Mouse (Mus musculus) cerebellum, postnatal 25 days (tissue): Measurements from ENCODE around the gene Nhlh1.
A peak's percentile ranks its signal among the peaks of the same experiment; 100 is the strongest.

Experiments
- DNase-seq, 2 experiments: peaks; one replicate each; pipeline ENCODE4 v3.0.0; 2021; ENCODE audit warnings: mixed read lengths in 2 of 2

Nhlh1 gene

DNA sequence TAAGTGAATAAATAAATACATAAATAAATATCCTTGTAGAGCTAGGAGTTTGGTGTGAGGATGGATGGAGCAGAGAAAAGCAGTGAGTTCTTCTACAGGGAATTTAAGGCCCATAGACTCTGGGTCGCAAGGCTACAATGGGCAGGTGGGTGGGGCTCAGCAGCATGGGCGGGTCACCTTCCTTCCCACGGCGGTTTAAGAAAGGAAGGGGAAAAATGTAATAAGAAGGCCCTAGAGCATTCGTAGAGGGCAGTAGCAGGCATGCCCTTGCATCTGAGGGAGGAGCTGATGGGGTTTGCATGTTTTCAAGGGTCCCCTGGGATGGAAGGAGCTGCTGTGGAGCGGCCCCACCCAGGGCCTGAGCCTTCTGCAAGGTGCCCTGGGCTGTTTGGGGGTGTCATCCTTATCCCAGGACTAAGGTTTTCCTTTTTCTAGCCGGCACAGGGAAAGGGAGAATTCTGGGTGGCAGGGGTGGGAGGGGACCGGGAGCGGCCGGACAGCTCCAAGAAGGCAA lies 4.5 kb downstream of the Nhlh1 start:
- DNase-seq, result no peak

DNA sequence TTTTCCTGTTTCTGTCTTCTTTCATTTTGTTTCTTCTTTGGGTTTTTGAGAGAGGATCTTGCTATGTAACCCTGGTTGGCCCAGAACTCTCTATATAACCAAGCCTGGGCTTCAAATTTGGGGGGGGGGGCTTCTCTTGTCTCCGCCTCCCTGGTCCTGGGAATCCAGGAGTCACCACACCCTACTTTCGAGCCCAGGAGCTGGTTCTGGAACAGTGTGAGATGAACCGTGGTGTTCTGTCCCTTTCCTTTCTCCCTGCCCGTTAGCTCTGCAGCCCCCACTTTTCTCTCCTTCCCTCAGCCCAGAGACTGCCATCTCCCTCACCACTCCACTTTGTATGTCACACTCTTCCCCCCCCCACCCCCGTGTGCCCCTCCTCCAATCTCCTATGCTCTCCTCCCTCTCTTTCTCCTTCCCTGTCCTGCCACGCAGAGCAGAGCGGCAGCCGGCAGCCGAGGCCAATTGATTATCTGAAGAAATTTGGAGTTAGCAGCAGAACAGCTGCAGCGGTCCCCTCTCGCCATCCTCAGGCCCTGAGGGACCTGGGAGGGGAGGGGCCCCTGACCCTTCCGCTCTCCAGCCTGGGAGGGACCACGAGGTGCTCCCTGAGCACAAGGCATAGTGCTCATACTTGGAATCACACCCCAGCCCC lies 8.1 kb downstream of the Nhlh1 start:
- no peak for DNase-seq

DNA sequence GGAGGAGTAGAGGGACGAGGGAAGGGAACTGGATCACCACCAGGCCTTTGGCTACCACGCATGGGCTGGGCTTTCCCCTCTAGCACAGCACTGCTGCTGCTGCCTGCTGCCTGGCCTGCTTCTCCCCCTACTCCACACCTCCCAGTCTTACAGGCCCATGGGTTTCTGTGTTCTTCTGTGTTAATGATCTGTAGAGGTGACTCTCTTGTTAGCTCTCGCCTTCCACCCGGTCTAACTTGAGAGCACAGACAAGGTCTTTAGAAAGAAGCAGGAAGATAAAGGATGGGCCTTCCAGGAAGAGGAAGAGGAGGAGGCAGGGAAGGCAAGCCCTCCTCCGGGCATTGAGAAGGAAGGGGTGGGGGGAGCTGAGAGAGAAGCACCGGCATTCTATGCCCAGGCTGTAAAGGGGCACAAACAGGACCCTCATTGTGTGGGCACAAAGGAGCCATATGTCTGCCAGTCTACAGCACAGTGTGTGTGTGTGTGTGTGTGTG lies 9.1 kb downstream of the Nhlh1 start:
- no peak for DNase-seq

DNA sequence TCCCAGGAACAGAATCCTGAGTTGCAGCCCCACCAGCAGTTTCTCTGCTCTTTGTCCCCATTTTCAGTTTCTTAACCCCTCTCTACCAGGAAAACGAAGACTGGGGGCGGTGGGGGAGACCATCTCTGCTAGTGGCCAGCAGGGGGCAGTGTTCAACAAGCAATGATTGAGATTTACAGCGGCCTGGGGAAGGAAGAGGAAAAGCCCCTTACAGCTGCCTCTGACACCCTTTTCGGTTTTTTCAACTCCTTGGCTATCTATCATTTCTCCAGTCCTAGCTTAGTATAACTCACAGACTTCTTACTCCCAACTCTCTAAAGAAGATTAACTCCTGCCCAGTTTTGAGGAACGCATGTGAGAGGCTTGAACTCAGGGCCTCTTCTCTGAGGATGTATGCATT lies 10.4 kb downstream of the Nhlh1 start:
- peak; percentile 74 to 82 for DNase-seq

DNA sequence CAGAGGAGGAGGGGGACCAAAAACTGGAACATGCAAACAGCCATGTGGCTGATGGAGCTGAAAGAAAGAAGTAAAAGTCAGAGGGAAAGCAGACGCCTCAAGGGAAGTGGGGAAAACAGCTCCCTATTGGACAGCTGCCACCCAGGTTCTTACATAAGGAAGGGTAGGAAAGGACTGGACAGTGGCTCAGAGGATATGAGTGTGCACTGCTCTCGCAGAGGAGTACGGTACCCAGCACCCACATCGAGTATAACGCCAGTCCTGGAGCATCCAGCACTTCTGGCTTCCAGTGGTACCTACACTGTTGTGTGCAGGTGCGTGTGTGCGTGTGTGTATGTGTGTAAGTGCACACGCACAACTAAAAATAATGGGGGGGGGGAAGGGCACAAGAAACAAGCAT lies 11.0 kb downstream of the Nhlh1 start:
- DNase-seq, result no peak

DNA sequence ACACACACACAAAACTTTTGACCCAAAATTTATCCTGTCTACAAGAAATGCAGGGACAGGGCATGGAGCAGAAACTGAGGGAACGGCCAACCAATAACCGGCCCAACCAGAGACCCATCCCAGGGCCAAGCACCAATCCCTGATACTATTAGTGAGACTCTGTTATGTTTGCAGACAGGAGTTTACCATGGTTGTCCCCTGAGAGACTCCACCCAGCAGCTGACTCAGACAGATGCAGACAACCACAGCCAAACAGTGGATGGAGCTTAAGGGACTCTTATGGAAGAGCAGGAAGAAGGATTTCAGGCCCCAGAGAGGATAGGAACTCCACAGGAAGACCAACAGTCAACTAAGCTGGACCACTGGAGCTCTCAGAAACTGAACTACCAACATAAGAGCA lies 27.5 kb downstream of the Nhlh1 start:
- no peak for DNase-seq

DNA sequence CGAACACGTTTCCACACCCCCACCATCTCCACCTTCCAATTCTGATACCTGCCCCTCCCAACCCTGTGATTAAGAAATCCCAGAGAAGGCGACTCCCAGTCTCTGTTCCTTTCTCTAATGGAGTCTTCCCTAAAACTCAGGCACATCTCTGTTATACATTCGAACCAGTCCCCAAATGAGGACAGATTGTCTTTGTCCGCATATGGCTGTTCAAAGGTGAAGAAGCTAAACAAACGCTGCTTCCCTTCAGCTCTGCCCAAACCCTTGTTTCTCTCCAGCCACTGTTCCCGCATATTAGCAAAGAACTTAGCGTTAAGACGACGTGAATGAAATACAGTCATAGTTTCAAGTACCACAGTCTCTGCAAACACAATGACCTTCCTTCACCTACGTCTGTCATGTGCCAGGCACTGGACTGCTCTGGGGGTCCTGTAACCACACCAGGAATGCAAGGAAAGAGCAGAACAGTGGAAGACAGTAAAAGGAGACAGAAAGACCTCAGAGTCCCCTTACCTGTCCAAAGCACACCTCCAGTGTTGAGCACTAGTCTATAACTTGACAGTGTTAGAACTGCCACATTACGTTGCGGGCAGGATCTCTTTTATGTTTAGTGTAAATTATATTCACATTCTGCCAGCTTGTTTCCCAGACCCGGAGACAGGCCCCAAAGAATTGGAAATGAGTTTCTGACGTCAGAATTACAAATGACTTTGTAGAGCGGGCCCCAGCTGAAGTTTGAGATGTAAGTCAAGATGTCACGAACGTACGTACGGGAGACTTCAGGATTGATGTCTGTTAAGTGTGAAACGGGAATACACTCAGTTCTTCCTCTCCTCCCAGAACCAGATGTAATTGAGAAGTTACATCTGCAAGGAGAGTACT lies 28.7 kb downstream of the Nhlh1 start, which contains the start of gene Vangl2:
TSS of gene Vangl2 (minus strand) at position 51 of the 882 bp plus-strand sequence.
- DNase-seq, result no peak

DNA sequence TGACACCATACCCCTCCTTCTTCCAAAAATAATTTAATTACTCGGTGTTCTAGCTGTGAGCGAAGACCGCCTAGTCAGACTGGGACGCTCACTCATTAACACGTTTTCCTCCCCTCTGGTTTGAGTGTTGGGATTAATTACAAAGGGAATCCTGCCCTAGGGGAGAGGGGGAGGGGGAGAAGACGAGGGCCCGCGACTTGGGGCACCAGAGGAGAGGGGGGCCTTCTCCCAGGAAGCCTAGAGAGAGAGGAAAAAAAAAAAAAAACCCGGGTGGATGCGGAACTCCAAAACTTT lies 29.6 kb downstream of the Nhlh1 start:
- no peak for DNase-seq

DNA sequence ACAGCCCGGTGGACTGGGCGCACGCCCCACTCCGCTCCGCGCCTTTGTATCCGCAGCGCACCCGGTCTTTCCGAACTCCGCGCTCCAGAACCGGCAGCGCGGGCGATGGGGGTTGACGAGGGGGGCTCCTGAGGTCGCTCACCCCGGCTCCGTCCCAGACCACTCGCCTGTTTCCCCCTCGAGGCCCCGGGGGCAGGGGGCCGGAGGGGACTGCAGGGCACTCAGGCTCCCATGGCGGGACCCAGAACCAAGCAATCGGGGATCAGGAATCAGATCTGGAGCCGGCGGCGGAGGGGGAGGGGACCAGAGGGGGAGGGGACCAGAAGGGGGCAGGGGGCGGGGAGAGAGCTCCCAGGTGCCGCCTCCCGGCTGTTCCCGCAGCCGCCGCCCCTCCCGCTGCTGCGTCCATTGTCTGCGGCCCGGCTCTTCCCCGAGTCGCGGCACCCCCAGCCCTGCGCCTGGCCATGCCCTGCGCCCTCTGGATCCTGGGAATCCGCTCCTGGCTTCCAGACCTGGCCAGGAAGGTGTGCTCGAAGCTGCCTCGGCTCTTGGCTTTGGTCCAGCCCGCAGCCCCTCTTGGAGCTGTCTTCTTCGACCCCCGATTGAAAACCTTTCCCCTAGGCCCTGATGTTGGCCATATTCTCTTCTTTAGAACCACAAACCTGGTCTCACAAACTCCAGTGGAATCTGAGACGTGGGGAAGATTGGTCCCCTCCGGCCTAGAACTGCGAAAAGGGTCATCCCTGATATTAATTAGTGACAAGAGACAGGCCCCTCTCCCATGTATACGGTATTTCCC lies 30.2 kb downstream of the Nhlh1 start:
- peak; percentile 95 to 98 for DNase-seq

DNA sequence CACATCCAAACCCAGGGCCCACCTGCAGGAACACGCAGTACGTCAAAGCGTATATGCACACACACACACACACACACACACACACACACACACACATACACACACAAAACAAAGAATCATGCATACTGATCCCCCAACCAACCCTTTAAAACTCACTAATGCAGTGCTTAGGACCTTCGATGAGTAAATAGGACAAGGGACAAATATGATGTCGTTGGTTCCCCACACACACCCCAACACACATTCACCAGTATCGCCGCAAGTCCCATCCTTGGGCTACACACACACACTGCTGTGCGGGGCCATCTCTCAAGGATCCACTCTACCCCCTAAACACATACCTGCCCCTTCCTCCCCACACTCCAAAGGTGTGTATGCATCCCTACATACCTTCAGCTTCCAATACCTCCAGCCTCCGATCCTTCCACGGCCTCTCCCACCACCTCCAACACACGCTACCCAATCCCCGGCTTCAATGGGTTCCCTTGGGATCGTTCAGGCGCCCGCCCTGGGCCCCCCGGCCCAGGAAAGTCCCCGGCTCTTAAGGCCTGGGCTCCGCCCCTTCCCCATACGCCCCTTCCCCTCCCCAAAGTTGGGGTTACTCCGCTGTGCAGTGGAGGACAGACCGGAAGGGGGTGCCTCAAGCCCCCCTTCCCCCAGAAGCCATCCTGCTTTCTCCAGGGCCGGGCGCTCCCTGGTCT lies 31.0 kb downstream of the Nhlh1 start:
- DNase-seq, result peak; percentile 47

DNA sequence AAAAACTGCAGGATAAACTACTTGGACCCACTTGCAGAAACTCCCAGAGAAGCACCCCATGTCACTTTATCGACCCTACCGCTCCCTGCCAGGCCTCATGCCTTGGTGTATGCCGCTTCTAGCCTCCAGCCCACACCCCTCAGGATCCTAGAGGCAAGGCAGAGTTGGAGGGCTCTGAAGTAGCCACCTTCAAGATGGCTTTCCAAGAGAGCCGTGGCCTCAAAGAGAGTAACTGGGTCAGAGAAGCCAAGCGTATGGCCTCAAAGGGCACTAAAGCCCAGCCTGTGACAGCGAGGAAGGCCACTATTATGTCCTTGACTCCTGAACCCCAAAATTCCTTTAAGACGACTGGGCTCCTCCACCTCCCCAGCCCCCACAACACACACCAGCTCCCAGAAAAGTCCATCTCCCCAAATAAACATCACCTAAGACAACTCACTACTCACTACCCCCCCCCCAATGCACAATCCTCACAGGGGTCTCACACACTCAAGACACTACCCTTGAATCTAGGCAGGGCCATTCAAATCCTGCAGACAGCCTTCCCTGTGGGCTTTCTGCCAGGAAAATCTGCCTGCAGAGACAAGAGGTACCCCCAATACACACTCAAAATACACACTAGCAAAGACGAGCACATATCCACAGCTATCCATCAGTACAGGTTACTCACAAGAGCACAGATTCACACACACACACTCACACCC lies 32.0 kb downstream of the Nhlh1 start:
- peak in 1 of 2 experiments; percentile 41 for DNase-seq

DNA sequence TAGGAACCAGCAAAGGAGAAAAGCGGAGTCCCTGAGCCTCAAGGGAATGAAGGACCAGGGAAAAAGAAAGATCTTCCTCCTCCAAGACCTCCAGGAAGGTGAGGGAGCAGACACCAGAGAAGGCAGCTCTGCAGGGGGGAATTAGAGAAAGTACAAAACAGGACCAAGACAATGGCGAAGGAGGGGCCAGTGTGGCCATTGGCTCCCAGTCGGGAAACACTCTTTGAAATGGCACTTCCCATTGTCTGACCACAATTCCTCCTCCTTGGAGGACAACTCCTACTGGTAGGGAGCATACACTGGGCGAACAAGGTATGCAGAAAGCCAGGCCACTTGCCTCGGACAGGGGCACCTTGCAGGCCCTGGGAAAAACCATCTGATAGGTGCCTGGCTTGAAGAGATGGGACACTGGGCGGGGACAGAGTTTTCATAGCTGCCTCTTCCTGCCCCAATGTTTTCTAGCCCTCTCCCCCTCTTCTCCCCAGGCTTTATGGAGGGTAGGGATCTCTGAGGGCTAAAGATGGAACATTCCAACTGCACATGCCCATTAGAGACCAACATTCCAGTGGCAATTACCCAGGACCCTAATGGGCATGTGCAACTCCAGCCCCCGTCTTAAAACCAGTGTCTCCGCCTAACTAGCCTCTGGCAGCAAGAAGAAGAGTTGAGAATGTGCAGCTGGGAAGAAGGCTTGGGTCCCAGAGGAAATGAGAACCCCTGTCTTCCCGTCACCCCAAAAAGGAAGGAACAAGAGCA lies 33.1 kb downstream of the Nhlh1 start:
- DNase-seq, result no peak

DNA sequence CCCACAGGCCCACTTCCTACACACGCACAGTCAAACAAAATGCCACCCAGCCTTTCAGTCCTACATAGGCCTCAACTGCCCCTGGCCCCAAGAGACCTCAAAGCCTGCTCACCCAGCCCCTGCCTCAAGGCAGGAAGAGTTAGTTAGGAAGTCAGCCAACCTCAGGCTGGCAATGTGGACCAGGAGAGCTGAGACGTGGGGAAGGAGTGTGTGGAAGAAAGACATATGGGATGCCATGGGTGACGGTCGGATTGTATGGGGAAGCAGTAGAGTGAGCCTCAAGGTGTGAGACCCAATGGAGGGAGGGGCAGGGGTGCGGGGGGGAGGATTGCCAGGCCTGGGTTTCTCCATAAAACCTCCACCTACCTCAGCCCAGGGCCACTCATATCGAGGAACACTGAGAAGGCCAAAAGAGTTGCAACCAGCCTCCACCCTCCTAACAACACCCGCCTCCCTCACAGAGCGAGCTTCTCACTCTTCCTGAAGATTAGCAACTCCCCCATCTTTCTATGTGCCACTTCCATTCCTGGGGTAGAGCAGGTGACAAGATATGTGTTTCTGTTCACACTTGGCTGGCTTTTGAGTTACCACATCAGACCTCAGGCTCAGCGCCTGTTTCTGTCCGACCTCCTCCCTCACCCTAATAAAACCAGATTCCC lies 37.4 kb downstream of the Nhlh1 start:
- DNase-seq, result no peak

DNA sequence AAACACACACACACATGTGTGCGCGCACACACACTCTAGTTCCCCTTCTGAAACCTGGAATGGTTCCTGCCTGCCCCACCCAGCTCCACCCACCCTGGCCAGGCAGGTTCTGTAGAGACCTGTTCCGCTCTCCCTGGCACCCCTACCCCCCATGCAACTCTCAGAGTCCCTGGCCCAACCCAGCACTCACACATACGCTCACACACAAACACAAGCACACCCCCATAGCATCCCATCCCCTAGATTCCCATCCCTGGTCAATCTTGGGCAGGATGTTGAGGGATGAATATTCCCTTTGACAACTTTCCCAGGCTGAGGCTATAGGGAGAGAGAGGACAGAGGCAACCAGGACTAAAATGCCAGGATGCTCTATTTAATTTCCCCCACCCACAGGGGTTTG lies 38.0 kb downstream of the Nhlh1 start:
- DNase-seq, result no peak

DNA sequence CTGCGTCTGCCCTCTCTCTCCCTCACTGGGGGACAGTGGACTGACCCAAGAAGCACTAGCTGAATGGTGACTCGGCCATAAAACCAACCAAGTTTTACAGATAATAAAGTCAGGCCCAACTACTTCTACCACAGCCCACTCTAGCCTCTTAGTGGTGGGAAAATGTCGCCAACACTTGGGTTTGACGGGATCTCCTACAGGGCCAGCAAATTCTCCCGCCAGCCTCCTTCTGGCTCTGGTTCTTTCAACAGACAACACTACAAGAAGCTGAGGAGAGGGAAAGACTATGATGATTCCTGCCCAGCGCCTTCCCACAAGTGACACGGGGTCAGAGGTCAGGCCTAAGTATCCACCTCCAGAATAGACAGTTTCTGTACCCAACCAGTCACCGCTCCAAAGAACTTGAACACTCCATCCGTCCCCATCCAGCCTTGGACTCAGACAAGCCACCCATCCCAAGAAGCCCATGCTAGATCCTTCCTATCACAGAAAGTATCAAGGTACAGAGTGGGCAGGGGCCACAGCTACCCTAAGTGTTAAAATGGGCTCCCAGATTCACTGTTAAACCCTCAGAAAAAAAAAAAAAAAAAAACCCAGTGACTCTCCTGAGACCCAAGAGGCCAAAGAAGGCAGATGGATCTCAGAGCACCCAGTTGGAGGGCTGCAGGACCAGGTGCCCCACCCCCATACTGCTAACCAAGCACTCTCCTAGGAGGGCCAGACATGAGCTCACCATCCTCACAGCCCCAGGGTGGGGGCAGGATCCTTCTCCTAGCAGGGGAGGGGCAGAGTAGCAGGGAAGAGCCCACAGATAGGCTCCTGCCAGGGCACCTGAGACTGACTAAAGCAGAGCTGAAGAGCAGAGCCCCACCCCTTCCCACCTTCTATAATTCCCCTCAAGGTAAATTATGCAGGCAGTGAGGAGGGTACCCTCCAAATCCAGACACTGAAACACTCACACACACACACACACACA lies 38.7 kb downstream of the Nhlh1 start:
- no peak for DNase-seq

DNA sequence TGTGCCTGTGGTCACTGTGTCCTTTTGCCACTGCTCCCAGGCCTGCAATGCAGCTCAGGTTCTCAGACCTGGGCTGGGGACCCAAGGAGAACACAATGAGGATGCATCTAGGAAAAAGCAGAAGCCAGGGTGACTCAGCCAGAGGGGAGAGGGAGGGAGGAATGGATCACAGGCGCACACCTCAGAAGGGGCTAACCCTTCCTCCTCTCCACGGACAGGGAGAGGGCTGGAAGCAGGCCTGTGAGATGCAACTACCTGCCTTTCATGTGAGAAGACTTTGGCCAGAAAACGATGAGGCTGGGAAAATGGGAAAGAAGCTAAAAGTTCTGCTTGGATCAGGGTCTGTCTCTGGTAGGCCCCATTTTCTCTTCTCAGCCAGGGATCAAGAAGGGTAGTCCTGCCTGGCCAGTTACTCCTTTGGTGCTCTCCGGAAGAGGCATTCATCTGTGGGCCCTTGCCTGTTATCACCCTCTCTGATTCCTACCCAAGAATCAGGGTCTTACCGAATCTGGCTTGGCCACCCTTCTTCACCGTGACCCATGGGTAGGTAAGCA lies 39.8 kb downstream of the Nhlh1 start:
- DNase-seq, result no peak

DNA sequence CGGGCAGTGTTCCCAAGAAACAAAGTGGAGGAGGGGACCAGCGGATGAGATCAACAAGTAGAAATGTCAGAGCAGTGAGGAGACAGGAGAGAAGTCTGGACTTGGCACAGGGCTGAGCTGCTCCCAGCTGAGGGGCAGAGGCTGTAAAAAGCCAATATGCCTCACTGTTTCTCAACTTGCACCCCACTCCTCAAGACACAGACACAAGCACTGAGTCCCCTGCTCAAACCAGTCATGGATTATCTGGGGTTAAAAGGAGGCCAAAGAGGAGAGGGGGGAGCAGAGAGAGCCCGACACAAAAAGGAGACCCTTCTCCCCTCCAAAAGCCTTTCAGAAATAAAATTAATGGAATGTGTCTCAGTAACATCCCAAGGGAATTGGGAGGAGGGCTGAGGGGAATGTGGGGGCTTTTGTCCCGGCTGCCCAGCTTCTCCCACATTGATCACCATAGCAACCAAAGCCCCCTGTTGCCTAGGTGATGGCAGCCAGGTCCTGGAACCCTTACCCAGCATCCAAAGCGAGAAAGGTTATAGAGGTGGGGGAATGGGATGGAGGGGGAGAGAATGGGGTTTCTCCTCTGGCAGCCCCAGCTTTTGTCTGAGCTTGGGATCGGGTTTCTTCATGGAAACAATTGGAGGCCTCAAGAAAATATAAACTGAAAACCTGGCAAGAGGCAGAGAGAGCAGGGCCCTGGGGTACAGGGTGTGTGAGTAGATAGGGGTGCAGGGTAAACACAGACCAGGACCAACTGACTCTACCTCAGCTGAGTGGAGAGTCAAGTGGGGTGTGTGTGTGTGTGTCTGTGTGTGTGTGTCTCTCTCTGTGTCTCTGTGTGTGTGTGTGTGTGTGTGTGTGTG lies 40.5 kb downstream of the Nhlh1 start:
- no peak for DNase-seq

DNA sequence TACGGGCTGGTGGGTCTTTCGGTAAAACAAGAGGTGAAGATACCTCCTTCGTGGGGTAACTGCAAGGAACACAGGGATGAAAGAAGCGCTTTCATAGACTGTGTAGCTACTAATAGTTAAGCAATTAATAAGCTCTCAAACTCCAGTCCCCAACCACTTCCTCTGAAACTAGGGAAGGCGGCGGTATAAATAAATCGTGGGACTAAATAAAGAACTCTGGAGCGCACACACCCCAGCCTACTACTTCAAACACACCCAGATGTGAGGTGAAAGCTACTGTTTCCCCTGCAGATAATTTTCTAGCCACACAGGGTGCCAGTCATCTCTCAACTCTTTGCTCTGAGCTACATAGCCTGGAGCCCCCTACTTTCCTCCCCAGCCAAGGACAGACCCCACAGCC lies 41.3 kb downstream of the Nhlh1 start:
- DNase-seq, result no peak
